Mouse (Mus musculus) embryo, embryonic 9.5 days (tissue): ENCODE measurements around the gene Spag17.
A peak's percentile ranks its signal among the peaks of the same experiment; 100 is the strongest.

ENCODE experiments used
- DNase-seq: peaks from one replicate; pipeline ENCODE4 v3.0.0-alpha.2; 2017; ENCODE audit errors: extremely low spot score

Gene Spag17

DNA sequence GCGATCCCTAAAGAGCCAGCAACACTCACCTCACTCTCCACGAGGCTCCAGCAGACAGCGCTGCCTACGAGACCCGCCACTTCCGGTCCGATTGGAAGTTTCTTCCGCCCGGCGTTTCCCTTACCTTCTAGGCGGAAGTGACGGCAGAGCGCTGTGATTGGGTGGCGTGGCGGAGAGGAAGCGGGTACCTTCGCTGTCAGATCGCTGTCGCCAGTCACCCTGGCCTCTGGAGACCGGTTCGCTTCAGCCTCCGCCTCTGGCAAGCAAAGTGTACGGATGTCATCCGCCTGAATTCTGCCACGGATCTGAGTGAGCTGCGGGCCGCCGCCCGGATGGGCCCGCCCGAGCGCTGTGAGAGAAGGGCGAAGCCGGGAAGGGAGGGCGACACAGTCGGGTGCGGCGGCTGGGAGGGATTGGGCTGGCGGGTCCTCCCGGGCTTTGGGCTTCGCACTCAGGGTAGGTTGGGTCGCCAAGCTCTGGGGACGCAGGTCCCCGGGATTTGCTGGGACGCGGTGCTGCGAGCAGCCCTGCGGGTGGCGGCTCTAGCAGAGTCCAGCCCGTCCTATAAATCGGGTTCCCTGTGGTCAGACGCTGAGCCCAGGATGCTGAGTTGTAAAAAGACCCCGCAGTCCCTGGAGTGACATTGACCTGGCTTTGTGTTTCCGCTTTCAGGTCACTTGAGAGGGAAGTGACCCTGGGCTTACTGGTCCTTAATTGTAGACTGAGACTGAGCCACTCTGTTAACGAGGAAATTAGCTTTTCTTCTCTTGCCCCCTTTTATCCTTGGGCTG is 277.3 kb downstream of the Spag17 start, which contains the start of the genes Gdap2 and Wdr3:
Gene Gdap2, plus strand, starts transcription at position 67 of the 791 bp plus-strand sequence.
Gene Wdr3, minus strand, starts transcription at position 93 of the 791 bp plus-strand sequence.
- peak; percentile 88 for DNase-seq

DNA sequence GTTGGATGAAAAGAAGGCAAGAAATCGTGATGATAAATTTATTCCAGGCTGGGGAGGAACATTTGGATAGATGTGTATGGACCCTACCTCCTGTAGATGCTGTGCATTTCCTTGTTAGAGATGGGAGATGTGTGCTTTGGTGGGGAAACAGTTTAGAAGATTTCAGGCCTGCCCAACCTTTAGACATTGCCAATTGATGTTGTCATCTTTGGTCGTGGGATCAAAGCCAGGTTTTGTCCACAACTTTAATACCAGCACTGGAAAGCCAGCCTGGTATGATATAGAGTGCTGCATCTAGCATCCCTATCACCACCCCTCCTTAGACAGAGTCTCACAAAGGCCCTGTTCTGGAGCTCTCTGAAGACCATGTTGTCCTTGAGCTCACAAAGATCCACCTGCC is 278.4 kb downstream of the Spag17 start:
- DNase-seq, result no peak

DNA sequence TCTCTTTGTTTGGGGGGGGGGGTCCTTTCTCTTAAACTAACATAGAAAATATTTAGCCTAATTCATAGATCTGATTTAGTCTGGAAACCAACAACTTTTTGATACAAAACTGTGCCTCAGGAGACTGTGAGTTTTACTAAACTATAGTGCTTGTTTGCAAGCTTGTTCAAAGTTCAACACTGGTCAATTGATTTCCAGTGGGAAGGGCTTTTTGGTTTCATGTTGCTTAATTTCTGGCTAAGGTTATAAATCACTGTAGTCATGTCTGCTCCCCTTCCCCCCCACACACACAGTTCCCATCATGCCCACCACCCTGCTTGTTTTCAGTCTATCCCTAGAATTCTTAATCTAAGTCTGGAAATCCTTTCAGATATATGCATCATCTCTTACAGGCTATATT is 279.8 kb downstream of the Spag17 start:
- no peak for DNase-seq

DNA sequence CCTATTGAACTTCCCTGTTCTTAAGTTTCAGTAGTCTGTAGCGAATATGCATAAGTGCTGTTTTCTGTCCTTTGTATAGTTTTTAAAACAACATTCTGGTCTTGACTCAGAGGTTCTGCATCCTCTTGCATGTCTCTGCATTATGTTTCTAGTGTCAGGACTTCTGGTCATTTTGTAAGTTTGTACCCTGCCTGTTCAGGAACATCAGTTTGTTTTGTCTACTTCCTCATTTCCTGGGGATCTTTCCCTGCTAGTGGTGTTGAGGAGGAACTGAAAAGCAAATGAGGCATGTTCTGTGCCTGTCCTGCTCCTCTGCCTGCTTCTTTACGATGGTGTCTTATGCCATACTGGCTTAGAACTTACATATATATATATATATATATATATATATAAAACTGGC is 290.8 kb downstream of the Spag17 start:
- DNase-seq, result no peak

DNA sequence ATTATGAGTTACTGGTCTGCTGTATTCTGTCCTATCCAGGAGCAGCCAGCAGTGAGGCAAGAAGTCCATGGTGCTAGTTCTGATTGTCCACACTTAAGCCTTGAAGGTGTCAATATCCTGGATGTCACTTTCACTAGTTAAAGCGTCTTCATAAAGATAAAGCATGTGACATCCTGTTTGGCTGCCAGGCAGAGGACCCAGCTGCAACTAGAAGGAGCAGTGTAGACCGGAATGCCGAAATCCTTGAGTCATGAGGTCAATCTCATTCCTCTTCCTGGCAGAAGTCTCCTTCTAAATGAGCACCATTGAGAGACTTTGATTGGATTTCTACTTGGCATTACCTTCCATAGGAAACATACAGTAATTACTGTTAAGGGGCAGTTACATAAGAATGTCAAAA is 295.3 kb downstream of the Spag17 start:
- no peak for DNase-seq

DNA sequence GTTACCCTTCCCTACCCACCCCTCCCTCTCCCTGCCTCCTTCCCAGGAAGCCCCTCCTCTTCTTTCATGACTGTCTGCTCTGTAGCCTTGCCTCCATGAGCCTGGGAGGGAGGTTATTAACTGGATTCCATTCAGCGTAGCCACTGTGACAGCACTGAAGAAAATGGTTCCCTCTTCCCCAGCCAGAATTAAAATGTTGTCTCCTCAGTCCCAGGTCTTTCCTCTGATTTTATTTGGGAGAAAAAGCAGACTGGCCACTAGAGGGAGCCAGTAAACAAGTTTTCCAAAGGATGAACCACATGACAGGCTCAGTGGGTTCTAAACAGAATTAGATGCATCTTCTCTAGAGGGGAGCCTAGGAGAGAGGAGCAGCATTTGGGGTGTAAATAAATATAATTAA is 304.2 kb downstream of the Spag17 start:
- peak; percentile 69 for DNase-seq

GRCm38 (mm10) chr3:100189861-100190260 is 304.7 kb downstream of the Spag17 start:
- no peak for DNase-seq
